Mouse (Mus musculus) heart, adult 2 months (tissue): ENCODE results near the gene Rap1b. TPM values are rescaled to one million over a fixed set of nuclear protein-coding genes. Genes with fewer than 3 reads are reported as not detected.

Experiments
- DNase-seq, 2 experiments: peaks; one replicate each; pipeline ENCODE4 v3.0.0; 2021
- H3K27ac ChIP-seq: fragments of 200-600 bp; 2 replicates; pipeline ENCODE4 v1.8.1; 2022
- H3K27me3 ChIP-seq: fragments of 200-500 bp; 2 replicates; pipeline ENCODE4 v1.6.1; 2012; ENCODE audit warnings: mild to moderate bottlenecking, low read length, inconsistent platforms, mixed read lengths; ENCODE audit not compliant: control insufficient read depth, insufficient read depth
- H3K36me3 ChIP-seq: fragments of 200-500 bp; 2 replicates; pipeline ENCODE4 v1.6.1; 2012; ENCODE audit warnings: low read length, inconsistent platforms; ENCODE audit not compliant: control insufficient read depth, insufficient read depth
- H3K4me1 ChIP-seq: fragments of 200-500 bp; 2 replicates; pipeline ENCODE4 v1.6.1; 2011; ENCODE audit warnings: low read length; ENCODE audit not compliant: control insufficient read depth, insufficient read depth
- H3K4me3 ChIP-seq: fragments of 200-600 bp; 2 replicates; pipeline ENCODE4 v1.8.1; 2022
- H3K79me2 ChIP-seq: fragments of 200-500 bp; replicated peaks from 2 replicates; pipeline ENCODE4 v1.6.1; 2012; ENCODE audit warnings: mild to moderate bottlenecking, inconsistent platforms, low read length, moderate library complexity, mixed read lengths; ENCODE audit not compliant: control insufficient read depth, insufficient read depth
- H3K9ac ChIP-seq: fragments of 200-500 bp; 2 replicates; pipeline ENCODE4 v1.6.1; 2012; ENCODE audit warnings: low read depth, mild to moderate bottlenecking, control low read depth, inconsistent platforms, low read length, mixed read lengths
- CTCF ChIP-seq: fragments of 200-600 bp; IDR thresholded peaks from 2 replicates; pipeline ENCODE4 v1.8.1; 2022; ENCODE audit warnings: antibody characterized with exemption, mild to moderate bottlenecking, moderate library complexity
- EP300 ChIP-seq: fragments of 200-500 bp; IDR thresholded peaks from 2 replicates; pipeline ENCODE4 v1.6.1; 2011; ENCODE audit warnings: low read depth, low read length, control low read depth; ENCODE audit not compliant: insufficient read depth
- POLR2A ChIP-seq: fragments of 200-500 bp; IDR thresholded peaks from 2 replicates; pipeline ENCODE4 v1.6.1; 2011; ENCODE audit warnings: mild to moderate bottlenecking, low read depth, low read length, control low read depth; ENCODE audit not compliant: insufficient read depth
- WGBS: fragments of 180-500 bp; shearing (Covaris S2); methylation state at CpG from one replicate; pipeline ENCODE4 v1.1.7; 2018; 5-methylcytosine and 5-hydroxymethylcytosine counted together
- intact Hi-C: fragments of 180-260 bp; cut with DNase I; formaldehyde crosslinking; loops from one replicate; pipeline ENCODE4 v1.15.1; 2025
- polyA plus RNA-seq: library from polyadenylated mRNA; depleted of rRNA; stranded (reverse); fragments of >200 nt; gene quantifications from 2 replicates; pipeline ENCODE4 v1.2.3, GENCODE M21; 2012
- total RNA-seq, 2 experiments: library from RNA; stranded (reverse); gene quantifications; 2 replicates each; pipeline ENCODE4 v1.2.3; 2021

Gene Rap1b
- total and polyA plus RNA-seq, 3 experiments, result 23.4 to 53.4 (median 48.0) TPM

GRCm38 (mm10) chr10:117864695-117865094 is 18.9 kb upstream of the Rap1b start:
- Histone ChIP-seq H3K36me3 (no peaks in the 10 kb centered on the region), H3K79me2 (no peaks in the 10 kb centered on the region), H3K4me1 (no peaks in the 10 kb centered on the region; the same call in 1 of the 2 replicates), H3K27ac (no peak overlapping the region), H3K27me3 (no peaks in the 10 kb centered on the region), H3K9ac (no peak overlapping the region), H3K4me3 (no peak overlapping the region)
- 67% methylated on average over 6 of the region's 6 CpGs for WGBS
- DNase-seq, result no peak
- TF ChIP-seq EP300 (no peak), POLR2A (no peak), CTCF (no peak)
- intact Hi-C loops, result no loop called here

DNA sequence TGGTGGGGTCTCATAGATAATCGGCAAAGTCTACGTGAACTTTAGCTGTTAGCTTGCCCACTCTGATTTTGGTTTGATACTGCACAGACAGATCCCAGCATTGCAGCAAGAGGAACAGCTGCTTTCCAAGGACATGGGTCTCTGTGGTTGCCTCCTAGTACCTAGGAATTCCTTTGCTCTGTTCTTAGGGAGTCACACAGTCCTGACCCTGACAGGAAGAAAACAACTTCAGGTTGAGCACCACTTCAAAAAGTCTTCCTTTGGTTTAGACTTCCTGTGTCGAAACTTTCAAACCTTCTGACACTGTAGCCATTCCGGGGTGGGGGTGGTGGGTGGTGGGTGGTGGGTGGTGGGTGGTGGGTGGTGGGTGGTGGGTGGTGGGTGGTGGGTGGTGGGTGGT is 18.4 kb upstream of the Rap1b start:
- TF ChIP-seq CTCF (no peak), EP300 (no peak), POLR2A (no peak)
- H3K79me2 ChIP-seq, result no peaks in the 10 kb centered on the region
- H3K27me3 ChIP-seq, result no peaks in the 10 kb centered on the region
- no peak overlapping the region for H3K9ac ChIP-seq
- WGBS, result 81% methylated on average over 4 of the region's 4 CpGs
- H3K36me3 ChIP-seq, result no peaks in the 10 kb centered on the region
- H3K4me1 ChIP-seq, result no peaks in the 10 kb centered on the region; the same call in 1 of the 2 replicates
- intact Hi-C loops, result no loop called here
- H3K27ac ChIP-seq, result no peak overlapping the region
- no peak overlapping the region for H3K4me3 ChIP-seq
- no peak for DNase-seq

GRCm38 (mm10) chr10:117862014-117862580 is 16.3 kb upstream of the Rap1b start:
- 84% methylated on average over 11 of the region's 11 CpGs for WGBS
- Histone ChIP-seq H3K4me1 (no peaks in the 10 kb centered on the region; the same call in 1 of the 2 replicates), H3K27me3 (no peaks in the 10 kb centered on the region), H3K27ac (no peak overlapping the region), H3K36me3 (no peaks in the 10 kb centered on the region), H3K4me3 (no peak overlapping the region), H3K9ac (no peak overlapping the region), H3K79me2 (no peaks in the 10 kb centered on the region)
- no peak for DNase-seq
- no peak for TF ChIP-seq POLR2A
- TF ChIP-seq CTCF, result no peak
- no peak for TF ChIP-seq EP300
- intact Hi-C loops, result no loop called here

- DNase-seq, result peak in 1 of 2 experiments; percentile 71
- Histone ChIP-seq H3K27me3 (no peaks in the 10 kb centered on the region), H3K9ac (no peak overlapping the region; the same call in 1 of the 2 replicates), H3K27ac (no peak overlapping the region), H3K36me3 (no peaks in the 10 kb centered on the region), H3K4me3 (no peak overlapping the region), H3K79me2 (no peaks in the 10 kb centered on the region), H3K4me1 (no peaks in the 10 kb centered on the region; the same call in 1 of the 2 replicates)
- 57% methylated on average over 16 of the region's 16 CpGs for WGBS
- TF ChIP-seq POLR2A (no peak), EP300 (no peak)
- intact Hi-C loops, result no loop called here
These were observed 15.1 kb upstream of the Rap1b start for GRCm38 (mm10) chr10:117860958-117861357.

- no peak for DNase-seq
- Histone ChIP-seq H3K9ac (no peak overlapping the region), H3K79me2 (no peaks in the 10 kb centered on the region), H3K27ac (no peak overlapping the region), H3K4me1 (no peaks in the 10 kb centered on the region; the same call in 1 of the 2 replicates), H3K4me3 (no peak overlapping the region), H3K27me3 (no peaks in the 10 kb centered on the region), H3K36me3 (no peaks in the 10 kb centered on the region)
- 74% methylated on average over 7 of the region's 7 CpGs for whole genome bisulfite sequencing
- intact Hi-C loops, result no loop called here
- TF ChIP-seq CTCF (no peak), POLR2A (no peak), EP300 (no peak)
These were observed 14.5 kb upstream of the Rap1b start for GRCm38 (mm10) chr10:117860361-117860760.

- Histone ChIP-seq H3K27ac (no peak overlapping the region), H3K27me3 (no peaks in the 10 kb centered on the region), H3K4me1 (no peaks in the 10 kb centered on the region; the same call in 1 of the 2 replicates), H3K9ac (no peak overlapping the region), H3K79me2 (no peaks in the 10 kb centered on the region), H3K36me3 (no peaks in the 10 kb centered on the region), H3K4me3 (no peak overlapping the region)
- 89% methylated on average over 11 of the region's 11 CpGs for WGBS
- intact Hi-C loops, result no loop called here
- DNase-seq, result no peak
- TF ChIP-seq CTCF, result no peak
- TF ChIP-seq POLR2A, result no peak
- no peak for TF ChIP-seq EP300
These were observed 14.0 kb upstream of the Rap1b start for GRCm38 (mm10) chr10:117859800-117860199.
